Mouse (Mus musculus): ENCODE measurements at regions not wholly inside any gene's neighbourhood (a gene's known extent, or its start where the extent isn't known, plus 50 kb on each side); places are given as distances from the start of the nearest gene placed in this dataset.

DNA sequence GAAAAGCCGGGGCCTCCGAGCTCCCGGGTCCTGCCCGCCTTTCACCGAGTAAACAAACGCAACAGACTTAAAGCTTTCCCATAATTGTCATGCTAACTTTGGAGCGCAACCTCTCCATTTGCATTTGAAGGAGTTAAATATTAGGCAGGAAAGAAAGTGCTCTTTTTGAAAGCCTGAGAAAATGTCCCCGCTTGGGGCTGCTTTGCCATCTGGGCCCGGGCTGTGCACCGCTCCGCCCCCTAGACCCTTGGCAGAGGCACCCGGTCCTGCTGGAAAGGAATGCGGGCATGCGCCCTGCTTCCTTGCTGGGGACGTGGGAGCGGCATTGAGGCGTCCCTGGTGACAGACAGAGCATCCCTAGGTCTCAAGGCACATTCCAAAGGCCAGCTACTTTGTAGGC lies 130.3 kb upstream of the Id4 start:
- Histone ChIP-seq H3K27me3 (replicated peaks; ENCODE audit: low read depth, poor library complexity, severe bottlenecking) (0 out of 2 replicates have a peak, but pooled peaks cover 9% of the 10 kb centered on the region), H3K4me1 (peaks cover 19% of the 10 kb centered on the region), H3K36me3 (replicated peaks) (no peaks in the 10 kb centered on the region), H3K9me3 (no peaks in the 10 kb centered on the region), H3K4me3 (peak overlapping the region; percentile 45), H3K27ac (replicated peaks) (peak overlapping the region; percentile 71)
- peak; percentile 78 for DNase-seq (ENCODE audit: low spot score)
- under 1% methylated on average over 17 of the region's 17 CpGs for WGBS

GRCm38 (mm10) chr13:48131681-48132080 lies 129.3 kb upstream of the Id4 start:
- WGBS, result 17% methylated on average over 5 of the region's 5 CpGs
- Histone ChIP-seq H3K27me3 (replicated peaks; ENCODE audit: low read depth, poor library complexity, severe bottlenecking) (0 out of 2 replicates have a peak, but pooled peaks cover 9% of the 10 kb centered on the region), H3K4me1 (peaks cover 23% of the 10 kb centered on the region), H3K9me3 (no peaks in the 10 kb centered on the region), H3K4me3 (no peak overlapping the region), H3K27ac (replicated peaks) (peak overlapping the region; percentile 71), H3K36me3 (replicated peaks) (no peaks in the 10 kb centered on the region)
- no peak for DNase-seq (ENCODE audit: low spot score)

- no peaks in the 10 kb centered on the region for H3K36me3 ChIP-seq (replicated peaks)
- 0 out of 2 replicates have a peak, but pooled peaks cover 3% of the 10 kb centered on the region for H3K4me1 ChIP-seq
- H3K27ac ChIP-seq (replicated peaks), result no peak overlapping the region
- no peaks in the 10 kb centered on the region for H3K27me3 ChIP-seq (replicated peaks; ENCODE audit: low read depth, poor library complexity, severe bottlenecking)
- no peaks in the 10 kb centered on the region for H3K9me3 ChIP-seq
- no peak for DNase-seq (ENCODE audit: low spot score)
- WGBS, result 90% methylated on average over 5 of the region's 5 CpGs
- no peak overlapping the region for H3K4me3 ChIP-seq
Measured at GRCm38 (mm10) chr13:48145976-48146375, 115.1 kb upstream of the Id4 start.

DNA sequence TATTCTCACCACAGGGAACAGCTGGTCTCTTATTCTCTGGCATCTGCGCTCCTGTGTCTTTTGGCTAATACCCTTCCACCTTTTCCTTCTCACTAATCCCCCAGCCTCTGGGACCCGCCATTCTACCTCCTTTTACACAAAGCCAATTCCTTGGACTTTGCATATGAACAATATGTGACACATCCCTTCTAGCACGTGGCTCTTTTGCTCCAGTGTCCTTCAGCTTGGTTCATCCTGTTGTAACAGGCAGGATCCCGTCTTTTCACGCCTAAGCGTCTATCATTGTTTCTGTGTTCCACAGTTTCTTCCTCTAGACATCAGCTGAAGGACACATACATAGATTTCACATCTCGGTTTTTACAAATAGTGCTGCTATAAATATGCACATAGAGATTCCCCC lies 114.0 kb upstream of the Id4 start:
- H3K36me3 ChIP-seq (replicated peaks), result no peaks in the 10 kb centered on the region
- no peaks in the 10 kb centered on the region for H3K9me3 ChIP-seq
- H3K4me1 ChIP-seq, result 0 out of 2 replicates have a peak, but pooled peaks cover 3% of the 10 kb centered on the region
- no peak for DNase-seq (ENCODE audit: low spot score)
- no peak overlapping the region for H3K4me3 ChIP-seq
- 85% methylated on average over 7 of the region's 7 CpGs for WGBS
- no peaks in the 10 kb centered on the region for H3K27me3 ChIP-seq (replicated peaks; ENCODE audit: low read depth, poor library complexity, severe bottlenecking)
- no peak overlapping the region for H3K27ac ChIP-seq (replicated peaks)

DNA sequence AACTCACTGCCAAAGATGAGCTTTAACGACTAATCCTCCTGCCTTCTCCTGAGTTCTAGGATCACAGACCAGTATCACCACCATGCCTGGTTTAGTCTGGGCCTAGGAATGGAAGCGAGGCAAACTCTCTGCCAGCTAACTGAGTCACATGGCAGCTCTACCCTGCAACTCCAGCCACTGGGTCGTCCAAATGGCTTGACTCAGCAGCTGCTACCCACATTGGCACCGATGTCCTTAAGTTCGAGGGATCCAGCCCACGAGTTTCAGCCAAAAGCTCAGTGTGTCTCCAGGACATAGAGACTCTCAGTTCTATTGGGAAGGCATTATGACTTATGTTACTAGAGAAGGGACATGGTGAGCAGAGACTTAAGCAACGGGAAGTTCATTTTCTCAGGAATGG lies 107.8 kb upstream of the Id4 start:
- Histone ChIP-seq H3K4me1 (peaks cover 28% of the 10 kb centered on the region), H3K36me3 (replicated peaks) (no peaks in the 10 kb centered on the region), H3K27ac (replicated peaks) (no peak overlapping the region; the same call in 1 of the 2 replicates), H3K9me3 (no peaks in the 10 kb centered on the region), H3K27me3 (replicated peaks; ENCODE audit: low read depth, poor library complexity, severe bottlenecking) (0 out of 2 replicates have a peak, but pooled peaks cover 3% of the 10 kb centered on the region), H3K4me3 (no peak overlapping the region)
- no peak for DNase-seq (ENCODE audit: low spot score)
- WGBS, result 70% methylated on average over 7 of the region's 7 CpGs

GRCm38 (mm10) chr13:48153684-48154413 lies 107.2 kb upstream of the Id4 start:
- DNase-seq (ENCODE audit: low spot score), result no peak
- no peak overlapping the region for H3K4me3 ChIP-seq
- H3K27ac ChIP-seq (replicated peaks), result no peak overlapping the region
- H3K9me3 ChIP-seq, result no peaks in the 10 kb centered on the region
- H3K27me3 ChIP-seq (replicated peaks; ENCODE audit: low read depth, poor library complexity, severe bottlenecking), result 0 out of 2 replicates have a peak, but pooled peaks cover 3% of the 10 kb centered on the region
- peaks cover 32% of the 10 kb centered on the region for H3K4me1 ChIP-seq
- H3K36me3 ChIP-seq (replicated peaks), result no peaks in the 10 kb centered on the region
- WGBS, result 58% methylated on average over 7 of the region's 7 CpGs

GRCm38 (mm10) chr13:48154414-48155105 lies 106.5 kb upstream of the Id4 start:
- Histone ChIP-seq H3K9me3 (no peaks in the 10 kb centered on the region), H3K36me3 (replicated peaks) (no peaks in the 10 kb centered on the region), H3K4me3 (no peak overlapping the region), H3K4me1 (peaks cover 39% of the 10 kb centered on the region), H3K27me3 (replicated peaks; ENCODE audit: low read depth, poor library complexity, severe bottlenecking) (0 out of 2 replicates have a peak, but pooled peaks cover 3% of the 10 kb centered on the region), H3K27ac (replicated peaks) (0 out of 2 replicates have a peak overlapping the region, but pooled peaks have one; percentile 40)
- 33% methylated on average over 6 of the region's 6 CpGs for WGBS
- peak; percentile 15 for DNase-seq (ENCODE audit: low spot score)

GRCm38 (mm10) chr13:48159020-48159910 lies 101.8 kb upstream of the Id4 start:
- 17% methylated on average over 15 of the region's 15 CpGs for WGBS
- Histone ChIP-seq H3K4me3 (peak overlapping the region; percentile 24; the same call in 1 of the 2 replicates), H3K9me3 (no peaks in the 10 kb centered on the region), H3K27me3 (replicated peaks; ENCODE audit: low read depth, poor library complexity, severe bottlenecking) (0 out of 2 replicates have a peak, but pooled peaks cover 3% of the 10 kb centered on the region), H3K27ac (replicated peaks) (peak overlapping the region; percentile 0; the same call in 1 of the 2 replicates), H3K36me3 (replicated peaks) (no peaks in the 10 kb centered on the region), H3K4me1 (peaks cover 41% of the 10 kb centered on the region)
- DNase-seq (ENCODE audit: low spot score), result peak; percentile 66

DNA sequence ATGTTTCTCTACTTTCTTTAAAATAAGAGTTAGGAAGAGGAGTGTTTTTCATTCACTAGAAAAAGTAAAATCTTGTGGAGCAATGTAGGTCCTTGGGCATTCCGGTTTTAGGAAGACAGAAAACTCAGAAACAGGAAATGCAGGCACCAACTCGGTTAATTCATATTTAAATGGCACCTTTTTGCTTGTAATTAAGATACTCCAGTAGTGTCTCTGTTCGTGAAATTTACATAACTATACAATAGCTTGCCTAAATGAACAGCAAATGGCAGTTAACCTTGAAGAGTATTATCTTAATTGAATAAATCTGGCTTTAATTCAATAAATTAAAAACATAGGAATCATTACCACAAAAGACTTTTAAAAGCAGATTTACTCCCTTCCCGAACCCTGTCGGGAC lies 100.9 kb upstream of the Id4 start:
- Histone ChIP-seq H3K4me3 (no peak overlapping the region), H3K27me3 (replicated peaks; ENCODE audit: low read depth, poor library complexity, severe bottlenecking) (0 out of 2 replicates have a peak, but pooled peaks cover 3% of the 10 kb centered on the region), H3K9me3 (no peaks in the 10 kb centered on the region), H3K27ac (replicated peaks) (no peak overlapping the region), H3K4me1 (peaks cover 32% of the 10 kb centered on the region), H3K36me3 (replicated peaks) (no peaks in the 10 kb centered on the region)
- no peak for DNase-seq (ENCODE audit: low spot score)
- 39% methylated on average over 5 of the region's 5 CpGs for WGBS

DNA sequence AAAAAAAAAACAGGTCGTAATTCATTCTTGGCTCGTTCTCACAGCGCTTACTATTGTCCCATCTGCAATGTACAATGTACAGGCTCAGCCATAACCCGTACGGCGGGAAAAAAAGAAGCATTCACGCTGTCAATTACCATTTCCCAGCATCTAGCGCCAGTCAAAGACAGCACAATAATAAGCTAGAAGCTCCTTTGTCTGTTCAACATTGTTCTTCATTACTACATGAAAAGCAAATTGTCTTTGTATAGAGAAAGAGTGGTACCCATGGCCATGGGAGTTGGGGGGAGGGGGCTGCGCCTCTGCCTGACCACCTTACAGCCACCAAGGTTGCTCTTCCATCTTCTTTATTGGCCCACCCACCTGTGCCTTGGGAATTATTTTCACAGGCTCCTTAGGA lies 99.7 kb upstream of the Id4 start:
- WGBS, result 70% methylated on average over 9 of the region's 9 CpGs
- peaks cover 27% of the 10 kb centered on the region for H3K4me1 ChIP-seq
- no peak overlapping the region for H3K27ac ChIP-seq (replicated peaks)
- H3K36me3 ChIP-seq (replicated peaks), result no peaks in the 10 kb centered on the region
- H3K27me3 ChIP-seq (replicated peaks; ENCODE audit: low read depth, poor library complexity, severe bottlenecking), result no peaks in the 10 kb centered on the region
- H3K9me3 ChIP-seq, result no peaks in the 10 kb centered on the region
- no peak for DNase-seq (ENCODE audit: low spot score)
- H3K4me3 ChIP-seq, result no peak overlapping the region

DNA sequence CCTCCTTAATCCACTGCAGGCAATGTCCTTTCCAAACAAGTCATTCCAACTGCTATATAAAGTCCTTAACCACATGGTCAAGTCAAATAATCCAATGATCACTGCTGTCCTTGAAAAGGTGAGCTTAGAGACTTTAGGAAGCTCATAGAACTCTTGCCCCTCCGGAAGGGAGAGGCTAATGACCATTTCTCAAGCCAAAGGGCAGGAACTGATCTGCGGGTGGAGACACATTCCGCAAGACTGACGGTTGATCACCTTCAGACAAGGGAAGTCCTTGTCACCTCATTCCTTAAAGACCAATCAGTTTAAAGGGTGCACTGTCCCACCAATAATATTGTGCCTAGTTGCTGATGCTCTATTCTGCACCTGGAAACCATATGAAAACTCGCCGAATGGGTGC lies 96.4 kb upstream of the Id4 start:
- Histone ChIP-seq H3K36me3 (replicated peaks) (no peaks in the 10 kb centered on the region), H3K4me1 (peaks cover 23% of the 10 kb centered on the region), H3K27me3 (replicated peaks; ENCODE audit: low read depth, poor library complexity, severe bottlenecking) (no peaks in the 10 kb centered on the region), H3K9me3 (no peaks in the 10 kb centered on the region), H3K27ac (replicated peaks) (no peak overlapping the region), H3K4me3 (no peak overlapping the region)
- no peak for DNase-seq (ENCODE audit: low spot score)
- WGBS, result 91% methylated on average over 6 of the region's 6 CpGs

- 89% methylated on average over 1 of the region's 1 CpGs for WGBS
- no peaks in the 10 kb centered on the region for H3K27me3 ChIP-seq (replicated peaks; ENCODE audit: low read depth, poor library complexity, severe bottlenecking)
- H3K27ac ChIP-seq (replicated peaks), result no peak overlapping the region
- no peak for DNase-seq (ENCODE audit: low spot score)
- no peaks in the 10 kb centered on the region for H3K9me3 ChIP-seq
- no peaks in the 10 kb centered on the region for H3K36me3 ChIP-seq (replicated peaks)
- no peak overlapping the region for H3K4me3 ChIP-seq
- peaks cover 12% of the 10 kb centered on the region for H3K4me1 ChIP-seq
Measured at GRCm38 (mm10) chr13:48165838-48166237, 95.2 kb upstream of the Id4 start.
